Mouse (Mus musculus): Measurements from ENCODE around the gene Avpi1.

Gene Avpi1

GRCm38 (mm10) chr19:42128787-42129508 is at the start of gene Avpi1:
Avpi1 (minus strand) TSS chr19:42129059.
- DNase-seq (ENCODE audit: low spot score), result peak; percentile 98

DNA sequence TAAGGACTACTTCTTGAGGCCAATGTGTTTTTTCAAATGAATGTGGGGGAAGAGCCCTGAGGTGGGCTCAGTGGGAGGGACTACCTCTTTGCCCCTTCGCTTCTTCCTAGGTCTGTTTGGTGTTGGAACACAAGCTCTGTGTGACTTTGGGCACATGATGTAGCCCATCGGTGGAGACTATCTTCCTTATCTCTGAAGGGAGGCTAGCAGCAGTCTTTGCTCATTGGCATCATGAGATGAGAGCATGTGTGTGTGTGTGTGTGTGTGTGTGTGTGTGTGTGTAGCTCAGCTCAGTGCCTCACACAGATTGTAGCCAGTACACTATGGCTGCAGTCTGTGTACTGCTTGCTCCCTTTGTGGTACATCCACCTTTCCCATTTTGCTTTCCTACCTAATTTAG is 48.6 kb upstream of the Avpi1 start:
- DNase-seq (ENCODE audit: low spot score), result no peak

- DNase-seq (ENCODE audit: low spot score), result no peak
These were observed 48.0 kb upstream of the Avpi1 start for GRCm38 (mm10) chr19:42176841-42177240.

GRCm38 (mm10) chr19:42170025-42170969 is 41.4 kb upstream of the Avpi1 start:
- peak; percentile 90 for DNase-seq (ENCODE audit: low spot score)

- no peak for DNase-seq (ENCODE audit: low spot score)
These were observed 40.6 kb upstream of the Avpi1 start for GRCm38 (mm10) chr19:42169322-42169975.

DNA sequence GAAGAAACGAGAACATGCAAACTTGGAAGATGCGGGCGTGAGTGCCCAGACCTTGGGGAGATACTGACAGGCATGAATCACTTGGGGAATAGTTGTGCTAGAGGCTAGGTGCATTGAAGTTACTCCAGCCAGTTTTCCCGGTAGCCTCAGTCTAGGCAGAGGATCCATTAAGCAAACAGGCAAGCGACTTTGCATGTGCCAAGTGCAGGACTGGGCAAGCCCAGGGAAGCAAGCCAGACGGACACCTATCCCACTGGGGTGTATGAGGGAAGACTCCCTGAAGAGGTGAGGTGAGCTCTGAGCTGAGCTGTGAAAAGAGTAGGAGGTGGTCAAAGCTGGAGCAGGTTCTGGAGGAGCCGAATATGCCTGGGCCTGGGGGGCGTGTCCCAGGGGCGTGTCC is 38.6 kb upstream of the Avpi1 start:
- DNase-seq (ENCODE audit: low spot score), result no peak

GRCm38 (mm10) chr19:42166766-42167165 is 37.9 kb upstream of the Avpi1 start:
- DNase-seq (ENCODE audit: low spot score), result no peak

GRCm38 (mm10) chr19:42166130-42166529 is 37.3 kb upstream of the Avpi1 start:
- DNase-seq (ENCODE audit: low spot score), result peak; percentile 64

DNA sequence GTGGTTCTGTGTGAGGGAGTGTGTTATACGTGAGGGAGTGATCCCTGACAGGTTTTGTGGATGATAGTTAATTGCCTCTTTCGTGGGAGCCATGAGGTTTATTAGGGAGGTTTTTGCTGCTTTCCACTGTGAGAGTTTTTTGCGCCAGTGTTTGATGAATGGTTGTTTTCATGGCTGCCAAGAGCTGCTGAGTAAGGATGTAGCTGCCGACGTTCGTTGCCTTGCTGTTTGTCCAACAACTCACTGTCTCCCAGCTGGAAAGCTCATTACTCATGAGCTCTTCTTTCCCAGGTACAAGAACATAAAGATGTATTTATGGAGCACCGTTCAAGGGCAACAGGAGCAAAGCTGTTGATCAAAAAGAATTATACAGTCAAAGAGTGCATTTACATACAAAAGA is 35.3 kb upstream of the Avpi1 start:
- DNase-seq (ENCODE audit: low spot score), result no peak

DNA sequence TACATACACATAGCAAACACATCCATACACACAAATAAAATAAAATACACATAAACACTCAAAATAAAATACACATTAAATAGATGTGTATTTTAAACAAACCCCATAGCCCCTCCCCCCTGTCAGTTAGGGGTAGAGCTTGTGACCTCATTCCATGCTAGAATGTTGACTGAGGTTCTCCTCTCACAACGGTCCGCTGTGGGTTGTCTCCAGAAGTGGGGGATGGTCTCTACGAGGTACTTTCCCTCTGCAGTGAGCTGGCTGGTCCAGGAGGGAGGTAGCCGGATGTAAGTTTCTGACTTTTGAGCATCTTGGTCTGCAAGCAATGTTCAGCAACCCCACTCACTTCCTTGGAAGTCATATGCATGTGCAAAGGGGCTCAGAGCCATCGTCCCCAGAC is 34.9 kb upstream of the Avpi1 start, which contains the start of gene Zfyve27:
Zfyve27 (plus strand) TSS at position 188 of the 400 bp plus-strand sequence.
- DNase-seq (ENCODE audit: low spot score), result no peak

DNA sequence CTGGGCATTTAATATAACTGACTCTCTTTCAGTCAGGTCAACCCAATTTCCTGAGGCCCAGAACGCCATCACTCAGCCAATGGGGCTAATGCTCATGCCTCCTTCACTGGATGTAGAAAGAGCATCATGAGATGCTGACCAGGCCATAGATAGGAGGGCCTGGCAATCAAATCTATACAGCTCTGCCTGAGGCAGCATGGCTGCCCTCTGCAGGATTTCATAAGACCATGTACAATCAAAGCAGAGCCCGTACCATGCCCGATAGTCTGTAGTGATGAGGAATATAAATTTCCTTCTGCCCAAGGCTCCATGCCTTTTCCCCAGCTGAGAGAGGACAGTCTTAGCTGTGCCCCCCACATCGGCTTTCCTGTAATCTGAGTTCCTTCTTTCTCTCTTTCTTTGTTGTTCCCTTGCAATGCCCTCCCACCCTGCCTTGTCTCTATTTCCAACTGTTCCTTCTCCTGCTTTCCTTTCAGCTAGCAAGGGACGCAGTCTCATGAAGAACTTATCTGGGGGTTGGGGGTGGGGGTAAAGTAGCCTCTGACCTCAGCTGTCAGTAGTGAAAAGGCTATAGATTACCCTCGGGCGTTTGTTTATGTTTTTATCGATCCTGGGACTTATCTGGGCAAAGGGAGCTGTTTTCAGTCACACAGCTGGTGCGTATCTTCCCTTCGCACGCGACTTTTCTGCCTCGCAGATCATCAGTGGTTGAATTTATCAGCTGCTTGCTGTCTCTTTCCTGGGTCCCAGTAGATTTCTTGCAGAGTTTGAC is 29.6 kb upstream of the Avpi1 start:
- DNase-seq (ENCODE audit: low spot score), result no peak

DNA sequence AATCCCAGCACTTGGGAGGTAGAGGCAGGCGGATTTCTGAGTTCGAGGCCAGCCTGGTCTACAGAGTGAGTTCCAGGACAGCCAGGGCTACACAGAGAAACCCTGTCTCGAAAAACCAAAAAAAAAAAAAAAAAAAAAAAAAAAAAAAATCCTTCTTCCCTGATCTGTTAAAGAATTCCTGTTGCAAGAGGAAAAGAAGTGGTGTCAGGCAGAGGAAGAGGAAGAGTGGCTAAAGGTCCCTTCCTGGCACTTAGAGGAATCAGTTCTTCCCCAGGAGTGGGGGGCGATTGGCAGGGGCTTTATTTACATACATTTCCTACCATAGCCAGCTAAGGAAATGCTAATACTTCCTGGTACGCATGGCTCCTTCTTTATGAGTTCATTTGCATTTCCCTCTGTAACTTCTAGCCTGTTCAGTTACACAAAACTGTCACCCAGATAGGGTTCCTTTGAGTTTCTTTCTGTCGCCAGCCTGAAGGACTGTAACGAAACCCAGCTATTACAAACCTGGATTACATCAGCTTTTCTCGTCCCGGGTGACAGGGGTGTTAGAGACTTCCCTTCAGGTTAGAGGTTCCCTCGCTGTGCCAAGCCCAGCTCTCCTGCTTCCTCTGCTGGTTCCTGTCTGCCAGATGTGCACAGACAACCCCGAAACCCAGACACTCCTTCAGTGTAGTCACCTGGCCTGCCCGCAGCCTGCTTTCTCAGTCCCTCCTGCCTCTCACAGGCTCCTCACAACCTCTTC is 28.8 kb upstream of the Avpi1 start:
- DNase-seq (ENCODE audit: low spot score), result no peak

DNA sequence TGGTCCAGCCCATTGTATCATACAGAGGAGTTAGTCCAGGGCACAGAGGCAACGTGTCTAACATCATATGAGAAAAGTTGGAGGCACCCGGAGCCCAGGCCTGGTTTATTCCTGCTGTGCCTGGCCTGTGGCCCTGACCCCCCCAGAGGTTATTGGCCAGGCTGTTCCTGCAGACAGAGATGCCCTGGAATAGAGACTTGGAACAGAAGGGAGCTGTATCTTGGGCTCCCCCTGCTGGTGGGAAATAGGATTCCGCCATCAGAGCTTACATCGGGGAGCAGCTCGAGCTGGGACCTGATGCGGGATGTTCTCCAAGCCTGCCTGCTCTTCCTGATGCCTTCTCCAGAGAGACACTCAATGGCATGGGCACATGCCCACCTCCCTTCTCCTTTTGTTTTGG is 23.1 kb upstream of the Avpi1 start:
- peak; percentile 80 for DNase-seq (ENCODE audit: low spot score)

DNA sequence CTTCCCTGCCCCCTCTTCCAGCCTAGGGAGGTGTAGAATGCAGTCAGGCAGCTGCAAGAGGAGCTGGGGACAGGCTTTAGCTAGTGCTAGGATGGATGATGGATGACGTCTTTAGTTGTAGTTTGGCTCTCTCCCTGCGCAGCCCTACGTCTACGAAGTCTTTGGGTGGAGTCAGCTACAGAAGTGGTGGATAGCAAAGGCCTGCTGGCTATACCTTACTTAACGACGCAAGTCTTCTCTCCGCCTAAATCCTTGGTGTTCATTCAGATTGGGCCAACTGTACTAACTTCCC is 19.7 kb upstream of the Avpi1 start:
- DNase-seq (ENCODE audit: low spot score), result no peak

DNA sequence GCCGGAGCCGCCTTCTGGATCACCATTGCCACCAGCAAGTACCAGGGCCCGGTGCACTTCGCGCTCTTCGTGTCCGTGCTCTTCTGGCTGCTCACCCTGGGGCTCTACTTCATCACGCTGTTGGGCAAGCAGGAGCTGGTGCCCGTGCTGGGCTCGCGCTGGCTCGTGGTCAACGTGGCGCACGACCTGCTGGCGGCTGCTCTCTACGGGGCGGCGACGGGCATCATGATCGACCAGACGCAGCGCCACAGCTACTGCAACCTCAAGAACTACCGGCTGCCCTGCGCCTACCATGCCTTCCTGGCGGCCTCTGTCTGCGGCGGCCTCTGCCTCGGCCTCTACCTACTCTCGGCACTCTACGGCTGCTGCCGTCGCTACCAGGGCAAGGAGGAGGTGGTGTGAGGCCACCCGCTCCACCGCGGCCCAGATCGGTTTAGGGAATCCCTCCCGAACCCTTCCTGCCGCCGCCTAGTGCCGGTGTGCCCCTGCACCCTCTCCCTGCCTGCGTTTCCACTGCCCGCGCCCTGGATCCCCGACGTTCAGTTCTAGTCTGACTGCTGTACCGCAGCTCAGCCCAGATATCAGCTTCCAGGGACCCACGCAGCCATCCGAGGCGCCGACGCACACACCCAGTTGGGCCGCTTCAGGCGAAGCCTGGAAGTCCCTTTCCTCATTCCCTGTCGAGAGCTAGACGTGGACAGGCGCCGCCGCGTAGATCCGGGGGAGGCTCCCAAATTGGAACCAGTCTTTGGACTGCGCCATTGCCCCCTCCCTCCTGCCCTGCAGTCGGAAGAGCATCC is 19.1 kb upstream of the Avpi1 start:
- DNase-seq (ENCODE audit: low spot score), result no peak

DNA sequence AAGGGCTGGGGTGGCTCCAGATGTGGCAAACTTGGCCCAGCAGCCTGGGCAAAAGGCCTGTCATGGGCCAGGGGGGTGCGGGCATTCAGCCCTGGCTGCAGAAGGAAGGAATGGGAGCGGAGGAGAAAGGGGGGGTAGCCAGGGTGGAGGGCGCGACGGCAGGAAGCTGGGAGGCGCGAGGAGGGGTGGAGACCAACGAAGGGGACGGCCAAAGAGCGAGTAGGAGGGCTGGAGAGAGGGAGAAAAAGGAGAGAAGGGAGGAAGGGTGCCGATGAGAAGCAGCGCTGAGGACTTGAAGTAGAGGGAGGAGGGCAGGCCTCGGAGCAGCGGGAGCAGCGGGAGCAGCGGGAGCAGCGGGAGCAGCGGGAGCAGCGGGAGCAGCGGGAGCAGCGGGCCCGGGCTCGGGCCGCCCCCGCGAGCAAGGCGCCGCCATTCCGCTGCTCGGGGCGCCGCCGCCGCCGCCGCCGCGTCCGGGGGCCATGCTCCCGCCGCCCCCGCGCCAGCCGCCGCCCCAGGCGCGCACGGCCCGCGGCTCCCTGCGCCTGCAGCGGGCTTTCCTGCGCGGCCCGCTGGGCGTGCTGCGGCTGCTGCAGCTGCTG is 18.4 kb upstream of the Avpi1 start, which contains the start of gene Marveld1:
Marveld1 (plus strand) TSS at position 231 of the 599 bp plus-strand sequence.
- DNase-seq (ENCODE audit: low spot score), result no peak

- DNase-seq (ENCODE audit: low spot score), result no peak
These were observed 17.6 kb upstream of the Avpi1 start for GRCm38 (mm10) chr19:42146276-42147010.

- DNase-seq (ENCODE audit: low spot score), result no peak
These were observed 16.9 kb upstream of the Avpi1 start for GRCm38 (mm10) chr19:42145731-42146130.

GRCm38 (mm10) chr19:42145210-42145609 is 16.4 kb upstream of the Avpi1 start:
- no peak for DNase-seq (ENCODE audit: low spot score)

Measured in left cerebral cortex, adult 11 months (tissue).